Mouse (Mus musculus) embryonic fibroblast, embryonic 13.5 days (primary cell): Measurements from ENCODE around the gene Nebl.

Source experiments
- CTCF ChIP-seq: IDR thresholded peaks from 2 replicates; pipeline ENCODE4 v1.5.1; 2011; ENCODE audit warnings: mild to moderate bottlenecking, control low read depth, low read length, moderate library complexity, borderline replicate concordance; ENCODE audit not compliant: insufficient read depth
- POLR2A ChIP-seq: IDR thresholded peaks from 2 replicates; pipeline ENCODE4 v1.6.1; 2011; ENCODE audit warnings: low read depth, mild to moderate bottlenecking, control low read depth, low read length, moderate library complexity

DNA sequence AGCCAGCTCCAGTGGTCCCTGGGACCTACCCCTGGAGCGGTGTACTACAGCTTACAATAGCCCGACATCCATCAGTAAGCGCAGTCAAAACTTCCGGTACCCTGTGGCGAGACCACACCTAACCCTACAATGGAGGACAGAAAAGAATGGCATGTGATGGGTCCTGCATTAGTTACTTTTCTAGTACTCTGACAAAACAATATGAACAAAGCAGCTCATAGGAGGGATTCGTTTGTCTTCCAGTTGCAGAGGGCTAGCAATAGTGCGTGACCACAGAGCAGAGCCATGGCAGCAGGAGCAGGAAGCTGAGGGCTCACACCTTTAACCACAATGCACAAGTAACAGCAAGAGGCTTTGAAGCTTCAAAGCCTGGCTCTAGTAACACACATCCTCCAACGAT lies 59.7 kb downstream of the Nebl start:
- TF ChIP-seq CTCF (no peak), POLR2A (no peak)
